Mouse (Mus musculus) common myeloid progenitor, adult 5-6 weeks (primary cell): ENCODE data around the gene Ccdc187. TPM values are rescaled to one million over a fixed set of nuclear protein-coding genes. Genes with fewer than 3 reads are reported as not detected.
A peak's percentile ranks its signal among the peaks of the same experiment; 100 is the strongest.

Experiments used
- ATAC-seq: replicated peaks from 2 replicates; pipeline ENCODE4 v1.8.0; 2016; ENCODE audit warnings: low read depth, mild to moderate bottlenecking, moderate TSS enrichment, inconsistent platforms; ENCODE audit not compliant: poor library complexity, severe bottlenecking
- total RNA-seq: library from RNA; stranded (forward); fragments of 200-1000, 187-1606 nt; gene quantifications from 2 replicates; pipeline ENCODE4 v1.2.3, GENCODE M21; 2017

The Ccdc187 gene
- total RNA-seq, 1 experiment from 2014 or later, result not detected

GRCm38 (mm10) chr2:26290133-26290532 is 4.2 kb downstream of the Ccdc187 start:
- ATAC-seq, result no peak

GRCm38 (mm10) chr2:26286391-26286790 is 8.0 kb downstream of the Ccdc187 start:
- no peak for ATAC-seq

GRCm38 (mm10) chr2:26285804-26286203 is 8.6 kb downstream of the Ccdc187 start:
- no peak for ATAC-seq

- ATAC-seq, result no peak
Measured at GRCm38 (mm10) chr2:26280594-26280993, 13.8 kb downstream of the Ccdc187 start.

GRCm38 (mm10) chr2:26279712-26280111 is 14.6 kb downstream of the Ccdc187 start:
- ATAC-seq, result no peak

- ATAC-seq, result peak; percentile 71; the same call in 1 of the 2 replicates
Measured at GRCm38 (mm10) chr2:26273611-26274010, 20.7 kb downstream of the Ccdc187 start.

- no peak for ATAC-seq
Measured at GRCm38 (mm10) chr2:26268216-26268615, 26.1 kb downstream of the Ccdc187 start.

GRCm38 (mm10) chr2:26266066-26266742 is 28.2 kb downstream of the Ccdc187 start:
- no peak for ATAC-seq

- no peak for ATAC-seq
Measured at GRCm38 (mm10) chr2:26265095-26265494, 29.3 kb downstream of the Ccdc187 start.

- no peak for ATAC-seq
Measured at GRCm38 (mm10) chr2:26264646-26265045, 29.7 kb downstream of the Ccdc187 start.

GRCm38 (mm10) chr2:26257315-26258096 is 36.9 kb downstream of the Ccdc187 start:
- ATAC-seq, result no peak

GRCm38 (mm10) chr2:26254816-26255215 is 39.5 kb downstream of the Ccdc187 start:
- no peak for ATAC-seq

GRCm38 (mm10) chr2:26252514-26253206 is 41.7 kb downstream of the Ccdc187 start:
- 0 out of 2 replicates have a peak, but pooled peaks have one; percentile 25 for ATAC-seq

GRCm38 (mm10) chr2:26247531-26247930 is 46.8 kb downstream of the Ccdc187 start:
- no peak for ATAC-seq

- ATAC-seq, result no peak
Measured at GRCm38 (mm10) chr2:26240841-26241240, 53.5 kb downstream of the Ccdc187 start.

- no peak for ATAC-seq
Measured at GRCm38 (mm10) chr2:26240330-26240729, 54.0 kb downstream of the Ccdc187 start.

GRCm38 (mm10) chr2:26237290-26237782 is 57.0 kb downstream of the Ccdc187 start, which contains the start of gene Qsox2:
TSS of gene Qsox2 (minus strand) at chr2:26237525.
- ATAC-seq, result peak; percentile 87

- 0 out of 2 replicates have a peak, but pooled peaks have one; percentile 25 for ATAC-seq
Measured at GRCm38 (mm10) chr2:26236681-26237289, 57.6 kb downstream of the Ccdc187 start.

- no peak for ATAC-seq
Measured at GRCm38 (mm10) chr2:26234771-26235170, 59.6 kb downstream of the Ccdc187 start.

- no peak for ATAC-seq
Measured at GRCm38 (mm10) chr2:26234253-26234652, 60.1 kb downstream of the Ccdc187 start.
